Mouse (Mus musculus): Measurements from ENCODE around the gene Fam196a.

Gene Fam196a

GRCm38 (mm10) chr7:134937927-134938609, at the start of gene Fam196a:
Fam196a (minus strand) TSS chr7:134938430.
- DNase-seq (ENCODE audit: low read depth, low spot score): peak; percentile 88

DNA sequence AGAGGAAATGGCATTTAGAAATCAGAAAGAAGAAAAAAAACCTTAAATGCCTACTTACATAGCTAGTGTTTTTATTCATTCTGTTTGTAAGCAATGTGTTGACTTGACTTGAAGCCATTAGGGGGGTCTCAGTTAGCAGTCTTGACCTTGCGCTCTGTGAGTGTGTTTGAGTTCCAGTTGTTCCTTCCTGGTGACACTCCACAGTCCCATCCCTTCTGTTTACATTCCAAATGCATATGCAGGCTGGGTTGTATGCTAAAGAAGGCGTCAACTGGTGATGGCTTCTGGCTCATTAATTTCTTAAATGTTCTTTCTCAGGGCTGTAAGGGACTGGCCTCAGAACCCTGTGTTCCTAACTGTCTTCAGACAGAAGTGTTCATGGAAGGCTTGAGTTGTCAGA, 23.4 kb upstream of the Fam196a start:
- DNase-seq (ENCODE audit: low read depth, low spot score): no peak

GRCm38 (mm10) chr7:134960871-134961270, 22.6 kb upstream of the Fam196a start:
- peak; percentile 61 for DNase-seq (ENCODE audit: low read depth, low spot score)

- no peak for DNase-seq (ENCODE audit: low read depth, low spot score)
These were observed 20.9 kb upstream of the Fam196a start for GRCm38 (mm10) chr7:134959086-134959485.

DNA sequence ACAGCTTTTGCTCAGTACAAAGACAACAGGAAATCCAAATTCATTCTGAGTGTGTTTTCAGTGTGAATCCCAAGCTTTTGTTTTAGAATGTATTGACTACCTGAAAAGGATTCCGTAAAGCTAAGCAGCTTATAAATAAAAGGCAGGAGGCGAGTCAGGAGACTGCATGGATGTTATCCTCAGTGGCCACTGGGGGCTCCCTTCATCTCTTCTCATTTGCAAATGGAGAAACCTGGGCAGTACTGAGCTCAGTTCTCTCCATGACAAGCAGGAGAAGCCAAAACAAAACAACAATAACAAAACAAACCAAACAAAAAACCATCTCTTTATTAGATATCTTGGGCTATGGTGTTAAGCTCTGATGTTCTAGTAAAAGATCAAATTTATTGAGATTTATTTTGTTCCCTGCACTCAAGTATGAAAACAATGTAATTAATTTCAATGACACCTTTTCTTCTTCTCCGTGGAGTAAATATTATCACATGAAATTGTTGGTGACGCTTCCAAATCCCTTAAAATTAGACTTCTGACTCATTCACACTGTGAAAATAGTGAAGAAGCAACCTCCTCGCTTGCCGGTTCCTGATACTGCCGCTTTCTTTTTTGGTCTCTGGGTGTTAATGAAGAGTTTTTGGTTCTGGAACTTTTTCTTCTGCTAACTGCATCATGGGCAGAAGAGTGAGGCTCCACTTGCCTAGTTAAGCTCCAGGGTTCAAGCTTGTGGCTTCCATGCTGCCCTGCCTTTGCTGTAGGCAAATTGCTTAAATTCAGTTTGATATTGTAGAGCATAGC, 7.9 kb upstream of the Fam196a start:
- DNase-seq (ENCODE audit: low read depth, low spot score): peak; percentile 59

DNA sequence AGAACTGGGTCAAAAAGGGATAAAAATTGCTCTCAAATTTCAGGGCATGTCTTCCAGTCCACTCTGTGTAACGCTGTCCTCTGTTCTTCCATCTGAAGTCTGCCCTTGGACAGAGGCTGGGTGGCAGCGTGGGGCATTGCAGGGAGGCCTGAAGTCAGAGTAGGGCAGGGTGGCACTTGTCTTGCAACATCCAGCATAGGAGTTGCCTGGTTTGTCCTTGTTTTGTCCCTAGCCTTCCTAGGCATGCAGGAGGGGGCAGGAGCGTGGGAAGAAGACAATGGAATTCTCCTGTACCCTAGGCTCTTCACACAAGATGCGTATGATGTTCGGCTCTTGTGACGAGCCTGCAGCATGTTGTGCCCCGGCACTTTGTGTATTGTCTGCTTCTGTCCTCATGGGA, 5.5 kb upstream of the Fam196a start:
- DNase-seq (ENCODE audit: low read depth, low spot score): no peak

- no peak for DNase-seq (ENCODE audit: low read depth, low spot score)
These were observed 4.8 kb upstream of the Fam196a start for GRCm38 (mm10) chr7:134943063-134943462.

DNA sequence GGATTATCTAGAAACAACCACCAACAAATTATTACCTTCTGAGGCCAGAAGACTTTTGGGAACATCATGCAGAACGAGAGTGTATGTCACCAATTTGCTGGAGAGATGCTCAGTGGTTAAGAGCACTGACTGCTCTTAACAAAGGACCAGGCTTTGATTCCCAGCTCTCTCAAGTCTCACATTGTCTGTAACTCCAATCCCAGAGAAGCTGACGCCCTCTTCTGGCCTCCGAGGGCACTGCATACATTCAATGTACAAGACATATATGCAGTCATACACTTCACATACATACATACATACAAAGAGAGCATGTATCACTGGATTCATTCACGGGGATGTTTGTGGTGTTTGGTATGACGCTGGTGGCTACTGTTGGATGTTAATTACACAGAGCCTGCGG, 3.7 kb upstream of the Fam196a start:
- peak; percentile 52 for DNase-seq (ENCODE audit: low read depth, low spot score)

DNA sequence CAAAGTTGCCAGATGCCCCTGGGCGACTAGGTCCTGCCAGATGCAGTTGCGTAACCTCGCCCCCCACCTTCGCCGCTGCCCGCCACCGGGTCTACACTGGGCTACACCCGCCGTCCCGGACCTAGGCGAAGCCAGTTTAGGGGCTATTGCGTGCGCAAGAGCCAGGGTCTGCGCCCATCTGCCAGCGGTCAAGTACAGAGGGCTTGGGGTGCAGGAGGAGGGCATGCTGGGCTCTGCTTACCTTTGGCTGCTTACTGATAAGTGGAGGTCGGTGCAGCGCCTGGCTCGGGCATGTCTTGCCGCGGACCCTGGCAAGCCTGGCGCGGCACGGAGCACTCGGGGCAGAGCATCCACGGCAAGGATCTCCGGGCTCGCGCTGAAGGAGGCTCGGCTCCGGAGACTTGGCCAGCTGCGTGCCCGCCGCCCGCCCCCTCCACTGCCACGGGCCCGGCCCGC, 731 bp downstream of the Fam196a start:
- DNase-seq (ENCODE audit: low read depth, low spot score): peak; percentile 54

DNA sequence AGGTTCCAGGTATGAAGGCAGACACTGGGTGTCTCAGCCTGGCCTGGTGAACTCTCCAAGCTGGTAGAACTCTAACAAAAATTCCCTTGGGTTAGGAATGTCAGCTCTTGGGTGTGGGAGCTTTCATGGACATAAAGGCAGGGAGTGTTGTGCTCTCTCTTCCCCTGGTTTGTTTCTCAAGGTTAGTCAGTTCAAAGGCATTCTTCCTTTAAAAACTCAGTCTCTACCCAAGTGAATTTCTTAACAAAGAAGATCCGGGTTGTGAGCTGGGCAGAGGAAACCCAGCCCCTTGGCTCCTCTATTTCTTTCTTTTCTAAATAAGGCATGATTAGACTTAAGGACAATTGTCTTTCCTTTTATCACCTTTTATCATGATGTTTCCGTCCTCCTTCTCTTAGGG, 6.3 kb downstream of the Fam196a start:
- peak; percentile 95 for DNase-seq (ENCODE audit: low read depth, low spot score)

DNA sequence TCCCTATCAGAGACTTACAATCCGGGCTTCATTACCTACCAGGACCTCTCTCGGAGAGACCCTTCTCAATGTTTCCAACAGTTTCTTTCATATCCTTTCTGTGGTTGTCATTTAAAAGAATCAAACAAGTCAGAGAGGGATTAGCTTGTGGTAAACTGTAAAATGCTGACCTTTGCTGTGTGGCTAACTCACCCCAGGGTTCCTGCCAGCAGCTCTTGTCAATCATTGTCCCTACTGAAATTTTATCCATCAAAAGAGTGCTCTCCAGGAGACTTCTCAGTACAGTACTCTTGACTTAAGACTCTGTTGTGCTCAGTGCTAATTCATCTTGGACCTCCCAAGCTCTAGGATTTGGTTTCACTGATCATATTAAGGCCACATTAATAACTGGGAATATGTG, 36.2 kb downstream of the Fam196a start:
- DNase-seq (ENCODE audit: low read depth, low spot score): no peak

DNA sequence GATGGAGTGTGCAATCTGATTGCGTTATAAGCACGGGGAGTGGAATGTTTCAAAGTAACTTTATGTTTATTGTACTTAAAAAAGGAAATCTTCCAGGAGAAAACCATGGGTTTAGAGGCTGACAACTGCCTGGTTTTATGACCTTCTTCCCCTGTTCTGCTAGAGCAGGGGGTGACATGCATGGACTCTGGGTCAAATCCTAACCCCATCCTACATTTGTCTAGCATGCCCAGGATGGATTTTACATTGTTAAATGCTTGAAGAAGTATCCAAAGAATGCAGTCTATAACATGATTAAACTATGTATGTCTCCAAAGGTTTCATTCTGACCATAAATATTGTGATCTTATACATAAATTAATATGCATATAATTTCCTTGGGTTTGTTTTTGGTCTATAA, 38.8 kb downstream of the Fam196a start:
- no peak for DNase-seq (ENCODE audit: low read depth, low spot score)

GRCm38 (mm10) chr7:134894604-134895003, 43.6 kb downstream of the Fam196a start:
- no peak for DNase-seq (ENCODE audit: low read depth, low spot score)

- DNase-seq (ENCODE audit: low read depth, low spot score): peak; percentile 65
These were observed 45.3 kb downstream of the Fam196a start for GRCm38 (mm10) chr7:134892972-134893371.

GRCm38 (mm10) chr7:134892449-134892871, 45.8 kb downstream of the Fam196a start:
- DNase-seq (ENCODE audit: low read depth, low spot score): no peak

DNA sequence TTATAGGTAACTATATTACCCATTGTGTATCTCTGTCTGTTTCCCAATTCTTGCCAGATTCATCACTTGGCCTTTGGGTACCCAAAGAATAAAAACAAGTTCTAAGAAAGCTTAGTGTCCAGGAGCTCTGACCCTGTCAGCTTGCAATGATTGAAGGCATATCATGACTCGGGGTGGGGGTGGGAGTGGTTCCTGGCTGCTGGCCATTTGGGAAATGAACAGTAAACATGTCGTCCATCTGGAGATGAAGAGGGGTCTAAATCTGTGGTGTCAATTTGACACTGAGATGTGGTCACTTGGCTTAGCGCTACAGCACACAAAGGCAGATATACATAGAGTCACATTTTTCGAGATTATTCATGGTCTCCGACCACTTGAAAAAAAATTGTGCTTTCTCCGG, 54.7 kb downstream of the Fam196a start:
- no peak for DNase-seq (ENCODE audit: low read depth, low spot score)

DNA sequence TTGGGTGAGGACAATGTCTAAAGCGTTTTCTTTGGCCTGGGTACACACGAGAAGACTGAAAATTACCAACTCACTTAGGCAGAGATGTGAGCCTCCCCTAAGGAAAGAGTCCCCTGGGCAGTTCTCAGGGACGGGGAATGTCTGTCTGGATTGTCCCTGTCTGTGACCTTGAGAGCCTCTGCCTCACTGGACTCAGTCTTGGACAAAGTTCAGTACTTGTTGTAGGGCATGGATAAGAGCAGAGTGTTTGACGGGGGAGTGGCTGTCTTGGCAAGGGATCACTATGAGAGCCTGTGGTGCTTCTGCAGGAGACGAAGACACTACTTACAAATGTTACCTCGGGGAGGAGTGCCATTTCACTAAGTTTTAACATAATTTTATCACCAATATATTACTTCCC, 57.8 kb downstream of the Fam196a start:
- no peak for DNase-seq (ENCODE audit: low read depth, low spot score)

DNA sequence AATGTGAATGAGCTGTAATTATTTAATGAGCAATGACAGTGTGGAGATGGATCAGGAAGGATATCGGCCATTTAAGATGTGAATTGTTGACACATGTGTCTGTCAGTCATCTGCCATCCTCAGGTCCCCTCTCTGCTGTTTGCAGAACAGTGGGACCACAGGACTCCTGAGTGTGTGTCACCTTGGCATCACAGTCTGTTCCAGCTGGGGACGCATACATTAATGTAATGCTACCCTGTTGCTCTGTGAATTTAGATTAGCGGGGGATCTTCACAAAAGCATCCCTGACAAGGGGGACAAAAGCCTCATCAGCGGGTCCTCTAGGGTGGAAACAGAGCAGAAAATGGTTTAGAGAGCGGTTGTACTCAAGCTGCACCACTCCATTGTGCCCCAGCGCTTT, 59.2 kb downstream of the Fam196a start:
- DNase-seq (ENCODE audit: low read depth, low spot score): no peak

DNA sequence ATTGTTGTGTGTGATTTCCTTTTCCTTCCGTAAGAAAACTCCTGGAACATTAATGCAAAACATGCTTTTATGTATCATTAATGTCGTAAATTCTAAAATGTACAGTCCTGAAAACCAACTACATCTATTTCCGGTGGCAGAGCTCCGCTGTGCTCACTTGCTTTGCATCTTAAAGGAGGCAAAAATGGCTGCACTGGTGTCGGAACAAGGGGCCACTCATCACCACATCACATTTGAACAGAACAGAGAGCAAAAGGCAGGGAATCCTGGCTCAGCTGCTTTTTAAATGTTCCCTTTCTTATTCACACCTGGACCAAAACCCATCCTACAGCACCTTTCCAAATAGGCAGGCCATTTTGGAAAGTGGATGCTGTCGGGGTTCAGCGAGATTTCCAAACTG, 65.2 kb downstream of the Fam196a start:
- peak; percentile 78 for DNase-seq (ENCODE audit: low read depth, low spot score)

DNA sequence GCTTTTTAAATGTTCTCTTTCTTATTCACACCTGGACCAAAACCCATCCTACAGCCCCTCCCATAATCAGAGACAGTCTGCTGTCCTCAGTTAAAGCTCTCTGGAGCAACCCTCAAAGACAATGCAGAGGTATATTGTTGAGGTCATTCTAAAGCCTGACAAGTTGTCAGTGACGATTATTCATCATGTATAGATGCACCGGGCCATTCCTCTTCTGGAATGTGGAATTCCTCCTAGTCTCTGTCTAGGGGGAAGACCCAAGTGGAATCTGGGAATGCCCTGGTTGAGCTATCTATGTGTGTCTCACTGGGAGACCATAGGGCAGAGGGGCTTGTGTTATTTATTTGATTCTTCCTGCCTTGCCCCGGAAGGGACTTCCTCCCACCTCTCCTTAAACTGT, 65.7 kb downstream of the Fam196a start:
- DNase-seq (ENCODE audit: low read depth, low spot score): peak; percentile 84

DNA sequence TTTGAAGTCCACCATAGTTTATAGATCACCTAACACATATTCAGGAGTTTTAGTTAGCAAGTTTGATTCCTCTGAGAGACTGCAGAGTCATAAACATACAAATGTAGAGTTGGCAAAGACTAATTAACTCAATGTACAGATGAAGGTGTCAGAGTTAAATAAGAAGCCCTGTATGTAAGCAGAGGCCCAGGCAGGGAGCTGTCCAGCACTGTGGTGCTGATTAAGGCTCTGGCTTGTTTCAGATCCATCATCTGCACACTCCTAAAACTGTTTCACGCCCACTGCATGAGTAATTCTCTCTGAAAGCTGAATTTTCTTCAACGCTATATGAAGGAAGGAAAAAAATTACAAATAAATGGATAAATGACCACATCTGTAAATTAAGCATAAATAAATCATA, 74.1 kb downstream of the Fam196a start:
- peak; percentile 68 for DNase-seq (ENCODE audit: low read depth, low spot score)

- no peak for DNase-seq (ENCODE audit: low read depth, low spot score)
These were observed 76.2 kb downstream of the Fam196a start for GRCm38 (mm10) chr7:134862000-134862399.

- DNase-seq (ENCODE audit: low read depth, low spot score): no peak
These were observed 95.5 kb downstream of the Fam196a start for GRCm38 (mm10) chr7:134842751-134843150.

All from R1 (cell line).